Mouse (Mus musculus): ENCODE measurements around the gene Msantd3.

Msantd3 gene

GRCm38 (mm10) chr4:48555729-48556128 lies 16.0 kb downstream of the Msantd3 start:
- peak in 1 of 2 experiments; percentile 32 for DNase-seq

- no peak for DNase-seq
Observed at GRCm38 (mm10) chr4:48559652-48560051, 19.9 kb downstream of the Msantd3 start.

GRCm38 (mm10) chr4:48561824-48562223 lies 22.1 kb downstream of the Msantd3 start:
- no peak for DNase-seq

- DNase-seq = no peak
Observed at GRCm38 (mm10) chr4:48564962-48565361, 25.2 kb downstream of the Msantd3 start.

- no peak for DNase-seq
Observed at GRCm38 (mm10) chr4:48576361-48576760, 36.6 kb downstream of the Msantd3 start.

DNA sequence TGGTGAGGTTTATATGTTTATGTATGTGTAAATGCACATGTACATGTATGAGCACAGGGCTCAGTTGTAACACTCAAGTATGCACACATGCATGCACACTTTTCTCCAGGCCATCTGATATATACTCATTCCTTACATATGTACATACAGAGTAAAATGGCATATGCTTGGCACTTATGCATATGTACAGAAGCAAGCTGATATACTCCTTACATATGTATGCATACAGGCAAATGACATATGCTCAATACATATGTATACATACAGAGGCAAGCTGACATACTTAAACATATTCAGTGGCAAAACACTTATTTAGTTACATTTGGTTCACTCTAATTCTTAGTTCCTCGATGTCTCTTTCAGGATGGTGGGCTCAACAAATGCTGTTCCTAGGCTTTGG lies 38.1 kb downstream of the Msantd3 start:
- DNase-seq = no peak

DNA sequence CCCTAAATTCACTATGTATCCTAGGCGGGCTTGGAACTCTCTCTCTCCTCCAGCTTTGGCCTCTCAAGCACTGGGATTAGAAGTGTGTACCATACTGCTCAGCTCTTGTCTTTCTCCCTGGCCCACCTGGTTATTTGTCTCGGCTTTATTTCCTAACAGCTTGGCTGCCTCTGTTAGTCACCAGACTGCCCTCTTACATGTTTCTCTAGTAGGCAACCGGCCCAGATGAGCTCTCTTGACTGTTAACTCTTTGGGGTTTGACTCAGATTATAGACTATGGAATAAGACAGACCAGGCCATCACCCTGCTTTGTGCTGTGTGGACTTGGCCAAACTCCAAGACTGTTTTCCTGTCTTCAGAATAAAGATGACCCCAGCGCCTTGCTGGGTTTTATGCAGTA lies 38.7 kb downstream of the Msantd3 start:
- no peak for DNase-seq

- DNase-seq = no peak
Observed at GRCm38 (mm10) chr4:48579475-48580110, 39.9 kb downstream of the Msantd3 start.

DNA sequence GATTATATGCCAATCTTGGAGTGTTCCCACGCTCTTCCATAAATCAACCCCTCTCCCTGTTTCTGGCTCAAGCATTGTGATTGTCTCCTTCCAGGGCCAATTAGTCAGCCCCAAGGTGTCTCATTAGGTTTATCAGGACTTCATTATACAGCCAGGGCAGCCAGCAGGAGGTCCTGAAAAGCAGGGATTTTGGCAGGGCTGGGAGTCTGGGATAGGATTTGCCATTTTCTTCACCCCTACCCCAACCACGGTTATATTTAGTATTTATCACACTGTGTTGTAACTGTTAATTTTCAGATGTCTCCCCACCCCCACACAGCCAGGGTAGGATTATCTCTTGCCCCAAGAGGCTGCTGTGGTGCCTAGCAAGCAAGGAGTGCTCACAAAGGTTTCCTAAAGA lies 41.5 kb downstream of the Msantd3 start:
- DNase-seq = no peak

DNA sequence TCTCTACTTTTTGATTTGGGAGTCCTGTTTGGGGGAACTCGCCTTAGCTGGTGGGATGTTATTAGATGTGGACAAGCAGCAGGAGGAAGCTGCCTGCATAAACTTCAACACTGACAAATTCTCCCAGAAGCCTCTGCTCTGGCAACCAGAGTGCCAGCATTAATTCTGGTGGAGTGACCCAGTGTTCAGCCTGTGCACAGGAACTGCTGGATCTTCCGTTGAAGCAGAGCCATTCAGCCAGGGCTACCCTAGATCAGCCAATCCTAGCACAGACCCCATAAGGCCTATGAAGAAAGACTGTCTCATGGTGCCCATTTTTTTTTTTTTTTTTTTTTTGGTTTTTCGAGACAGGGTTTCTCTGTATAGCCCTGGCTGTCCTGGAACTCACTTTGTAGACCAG lies 42.3 kb downstream of the Msantd3 start:
- no peak for DNase-seq

DNA sequence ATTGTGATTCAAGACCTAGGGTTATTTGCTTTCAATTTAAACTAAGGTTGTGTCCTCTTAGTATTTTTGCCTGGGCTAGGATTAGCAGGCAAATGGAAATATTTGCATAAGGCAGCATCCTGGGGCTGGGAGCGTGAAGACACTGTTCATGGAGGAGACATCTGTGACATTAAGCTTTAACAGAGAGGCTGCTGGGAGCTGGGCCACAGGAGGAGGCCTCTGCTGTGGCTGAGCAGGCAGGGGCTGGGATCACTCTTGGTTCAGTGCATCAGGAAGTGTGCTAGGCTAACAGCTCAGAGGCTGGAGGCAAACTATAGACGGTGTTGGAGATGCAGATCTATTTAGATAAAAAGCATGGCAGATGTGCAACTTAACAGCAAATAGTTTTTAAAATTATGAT lies 43.2 kb downstream of the Msantd3 start:
- no peak for DNase-seq

GRCm38 (mm10) chr4:48584421-48585240 lies 44.9 kb downstream of the Msantd3 start, which contains the start of gene Tmeff1:
Gene Tmeff1 (plus strand): TSS chr4:48585174.
- peak in 1 of 2 experiments; percentile 22 for DNase-seq

GRCm38 (mm10) chr4:48585241-48586098 lies 45.7 kb downstream of the Msantd3 start:
- peak; percentile 27 to 39 for DNase-seq

DNA sequence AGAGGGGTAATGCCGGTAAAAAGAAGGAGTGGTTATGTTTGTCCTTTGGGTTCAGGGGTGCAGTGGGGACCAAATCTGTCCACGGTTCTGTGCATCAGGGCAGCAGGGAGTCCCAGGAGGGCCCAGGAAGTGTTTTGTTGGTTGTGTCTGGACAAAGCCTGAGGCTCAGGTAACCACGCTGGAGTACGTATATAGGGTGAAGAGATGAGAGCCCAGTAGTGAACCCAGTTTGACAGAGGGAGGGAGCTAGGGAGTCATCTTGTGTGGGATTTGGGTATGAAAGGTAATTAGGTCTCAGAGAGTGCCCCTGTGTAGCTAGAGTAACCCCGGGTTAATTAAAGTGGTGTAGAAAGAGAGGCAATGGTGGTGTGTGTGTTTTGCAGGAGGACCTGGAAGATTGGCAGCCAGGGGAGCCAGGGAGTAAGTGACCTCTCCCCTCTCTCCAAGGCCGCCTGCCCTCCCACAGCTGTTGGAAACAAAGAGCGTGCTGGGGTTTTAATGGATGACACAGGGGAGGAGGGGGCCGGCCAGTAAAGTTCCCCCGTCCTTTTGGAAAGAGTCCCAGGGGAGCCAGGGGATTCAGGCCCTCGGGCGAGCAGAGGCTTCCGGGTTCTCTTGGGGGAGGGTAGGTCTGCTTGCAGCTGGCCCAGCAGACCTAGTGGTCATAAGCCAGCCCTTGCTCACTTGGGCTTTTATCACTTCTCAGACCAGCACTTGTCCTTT lies 46.5 kb downstream of the Msantd3 start:
- peak in 1 of 2 experiments; percentile 7 for DNase-seq

- DNase-seq = peak in 1 of 2 experiments; percentile 5
Observed at GRCm38 (mm10) chr4:48587526-48587925, 47.8 kb downstream of the Msantd3 start.

GRCm38 (mm10) chr4:48588576-48588975 lies 48.8 kb downstream of the Msantd3 start:
- no peak for DNase-seq

DNA sequence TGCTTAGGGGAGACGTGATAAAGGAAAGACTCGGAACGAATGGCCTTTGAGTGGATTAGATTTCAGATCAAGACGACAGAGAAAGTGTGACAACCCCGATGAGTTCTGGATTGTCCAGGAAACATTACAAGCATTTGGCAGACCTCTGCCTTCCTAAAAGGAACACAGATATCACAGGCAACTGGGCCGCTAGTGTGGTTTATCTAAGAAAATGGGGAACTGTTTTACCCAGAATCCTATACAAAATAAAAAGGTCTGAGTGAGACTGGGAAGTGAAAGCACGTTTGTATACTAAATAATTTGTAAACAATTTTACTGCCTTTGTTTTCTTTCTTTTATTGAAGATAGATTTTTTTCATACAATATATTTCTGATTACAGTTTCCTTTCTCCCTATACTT lies 51.1 kb downstream of the Msantd3 start:
- DNase-seq = no peak

- no peak for DNase-seq
Observed at GRCm38 (mm10) chr4:48591390-48591789, 51.7 kb downstream of the Msantd3 start.

DNA sequence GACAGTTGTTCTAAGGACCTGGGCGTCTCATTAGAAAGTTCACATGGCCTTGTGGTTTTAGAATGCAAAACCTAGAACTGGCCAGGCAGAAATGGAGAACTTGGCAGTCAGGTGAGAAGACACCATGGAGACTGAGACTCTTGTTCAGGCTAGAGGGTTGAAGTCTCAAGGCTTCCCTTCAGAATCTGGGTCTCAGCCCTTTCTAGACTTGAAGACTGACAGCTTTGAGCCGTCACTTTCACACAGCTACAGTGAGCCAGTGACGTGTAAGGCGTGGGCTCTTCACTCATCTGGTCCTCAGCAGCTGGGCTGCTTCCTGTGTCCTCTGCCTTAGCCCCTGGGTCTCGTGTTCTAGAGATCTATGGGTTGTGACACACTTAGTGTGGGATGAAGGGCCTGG lies 52.6 kb downstream of the Msantd3 start:
- peak in 1 of 2 experiments; percentile 14 for DNase-seq

GRCm38 (mm10) chr4:48592844-48593243 lies 53.1 kb downstream of the Msantd3 start:
- no peak for DNase-seq

GRCm38 (mm10) chr4:48596111-48596510 lies 56.4 kb downstream of the Msantd3 start:
- no peak for DNase-seq

DNA sequence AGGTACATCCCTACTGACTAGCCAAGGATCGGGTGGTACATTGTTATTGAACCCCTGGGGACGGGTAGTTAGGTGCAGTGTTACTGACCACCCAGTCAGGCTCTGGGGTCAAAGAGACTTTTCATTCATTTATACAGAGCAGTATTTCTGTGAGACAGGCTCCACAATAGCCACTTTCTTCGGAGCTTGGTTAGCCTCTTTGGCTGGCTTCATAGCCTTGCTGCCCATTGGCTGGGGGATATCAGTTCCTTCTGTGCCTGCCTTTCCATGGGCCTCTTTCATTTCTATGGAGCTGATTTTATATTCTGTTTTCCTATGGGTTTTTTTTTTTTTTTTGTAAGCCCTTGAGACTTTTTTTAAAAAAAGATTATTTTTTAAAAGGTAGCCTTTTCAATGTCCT lies 65.9 kb downstream of the Msantd3 start:
- DNase-seq = no peak

DNA sequence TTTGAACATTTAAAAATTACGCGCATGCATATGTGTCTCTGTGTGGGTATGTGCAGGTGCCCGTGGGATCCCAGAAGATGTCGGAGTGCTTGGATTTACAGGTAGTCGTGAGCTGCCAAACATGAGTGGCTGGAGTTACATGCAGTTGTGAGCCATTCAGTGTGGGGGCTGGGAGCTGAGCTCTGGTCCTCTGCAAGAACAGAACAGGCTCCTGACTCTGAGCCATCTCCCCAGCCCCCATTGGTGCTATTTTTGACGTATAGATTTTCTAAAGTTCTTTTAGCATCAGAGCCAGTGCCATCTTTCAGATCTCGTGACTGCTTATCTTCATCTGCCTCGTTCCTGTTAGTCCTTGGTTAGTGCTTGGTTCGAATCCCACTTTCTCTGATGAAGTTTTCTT lies 69.8 kb downstream of the Msantd3 start:
- DNase-seq = no peak
